ENCODE assay signal across 19 mouse cellular contexts in the genomic region with DNA sequence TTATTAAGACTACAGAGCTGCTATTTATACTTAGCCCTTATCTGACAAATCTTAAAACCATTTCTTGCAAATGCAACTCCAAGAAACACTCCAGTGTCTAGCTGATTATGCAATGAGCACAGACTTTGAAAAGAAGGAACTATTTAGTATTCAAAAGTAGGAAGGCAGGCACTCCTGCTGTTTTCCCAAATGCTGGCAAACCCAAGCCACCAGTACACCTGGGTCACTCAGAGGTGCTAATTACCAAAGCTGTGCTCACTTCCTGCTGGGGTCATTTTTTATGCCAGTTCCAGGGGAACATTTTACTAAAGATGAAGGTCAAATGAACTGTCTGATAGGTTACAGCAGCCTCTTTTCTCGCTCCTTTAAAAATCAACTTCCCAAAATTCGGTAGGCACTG. TPM values are rescaled to one million over a fixed set of nuclear protein-coding genes. Genes with fewer than 3 reads are reported as not detected.
DNase-seq lines count a peak whose midpoint lies in the region; ATAC-seq lines count a peak whose summit lies in the region.
"Had no signal": no experiment of that assay in that cellular context is flagged by ENCODE, and none has a peak within 500 bp of the region (broad histone marks: within the 10 kb centered on the region; RNA-seq: fewer than 3 reads in every experiment).

No protein-coding gene starts in this region.

- ATAC-seq in cerebellum, adult (ENCODE audit: insufficient number of reproducible peaks, low FRiP score, low TSS enrichment), result peak; percentile 61
- ATAC-seq in megakaryocyte progenitor cell, adult 5-6 weeks (replicated peaks; ENCODE audit: poor library complexity), result peak; percentile 17; the same call in 1 of the 2 replicates
- ATAC-seq: forebrain, embryonic 14.5 days had no signal

- no peak for DNase-seq in cerebellum, postnatal 4 days (ENCODE audit: low spot score in 2 of 2)
- DNase-seq in lung, postnatal 36 days, result peak; percentile 21
- no peak for DNase-seq in lung, postnatal 10 days
- DNase-seq in cerebellum, adult 9-11 months, result peak; percentile 69
- no peak for DNase-seq in embryo, embryonic 10 days (ENCODE audit: low spot score)
- no peak for DNase-seq in right cerebral cortex, postnatal 10 days (ENCODE audit: low spot score in 2 of 2)
- DNase-seq: adrenal gland, postnatal 36 days; embryo, embryonic 11 days; gastrocnemius, postnatal 10 days; heart, adult 18-20 months; heart, postnatal 14 days; kidney, adult 11 months; lung, postnatal 14 days; midbrain, embryonic 14.5 days; right cerebral cortex, postnatal 4 days; thymus, postnatal 25 days had no signal

RNA-seq across cellular contexts. Expression of a gene that starts 28.2 kb away (rescaled TPM):
- total RNA-seq in megakaryocyte progenitor cell, adult 5-6 weeks (2015), result 35.6 and 45.3 TPM in 2 replicates
- 103 and 115 TPM in 2 replicates for total RNA-seq in megakaryocyte progenitor cell, adult 5-6 weeks (2017)

Comparison
In these comparisons a context has a peak if more than half of its experiments do, and no peak if none do; other contexts are left out.
1. DNase-seq: peak in lung, postnatal 36 days (single experiment) and cerebellum, adult 9-11 months (single experiment); none in cerebellum, postnatal 4 days (0 of 2), lung, postnatal 10 days (single experiment), embryo, embryonic 10 days (single experiment) and right cerebral cortex, postnatal 10 days (0 of 2).